Mouse (Mus musculus): ENCODE data around the gene Dab2ip.

Dab2ip gene

DNA sequence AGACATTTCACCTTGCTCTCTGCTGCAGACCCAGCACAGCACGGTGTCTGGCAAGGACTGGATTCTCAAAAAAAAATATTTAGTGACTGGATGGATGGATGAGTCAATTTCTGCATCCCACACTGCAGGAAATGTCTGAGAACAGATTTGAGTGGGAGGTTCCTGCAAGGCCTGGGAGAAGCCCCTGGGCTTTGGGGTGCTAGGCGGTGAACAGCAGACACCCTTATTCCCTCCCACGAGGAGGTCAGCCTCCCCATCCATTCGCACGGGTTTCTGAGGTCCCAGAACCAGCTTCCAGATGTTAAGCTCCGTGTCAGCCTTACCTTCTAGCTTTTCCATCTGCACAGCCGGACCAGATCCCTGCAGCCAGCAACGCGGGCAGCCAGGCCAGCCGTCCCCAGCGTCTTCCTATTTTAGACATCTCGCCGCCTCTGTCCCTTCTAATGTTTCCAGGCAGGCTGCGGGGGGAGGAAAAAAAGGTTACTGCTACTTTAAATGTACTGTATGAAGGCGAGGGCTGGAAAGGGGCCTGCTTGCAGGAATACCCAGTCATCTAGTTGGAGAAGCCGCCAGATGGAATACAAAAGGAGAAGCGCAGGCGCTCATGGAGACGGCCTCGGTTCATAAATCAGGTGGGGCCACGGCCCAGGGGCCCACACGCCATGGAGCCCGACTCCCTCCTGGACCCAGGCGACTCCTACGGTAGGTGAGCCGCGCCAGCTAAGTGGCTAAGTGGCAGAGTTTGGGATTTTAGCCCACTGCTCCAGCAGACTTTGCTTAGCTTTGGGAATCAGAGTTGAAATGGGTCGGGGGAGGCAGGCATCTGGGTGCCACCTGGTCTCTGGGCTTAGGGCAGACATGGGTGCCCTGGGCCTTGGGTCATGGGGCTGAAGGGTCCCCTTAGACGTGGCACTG lies at the start of gene Dab2ip:
Dab2ip (plus strand) TSS at position 356 of the 915 bp plus-strand sequence.
- DNase-seq (ENCODE audit: extremely low spot score, low read depth, low spot score) = no peak

- DNase-seq (ENCODE audit: extremely low spot score, low read depth, low spot score) = no peak
These were observed 49.3 kb upstream of the Dab2ip start for GRCm38 (mm10) chr2:35508597-35509342.

- DNase-seq (ENCODE audit: extremely low spot score, low read depth, low spot score) = no peak
These were observed 48.8 kb upstream of the Dab2ip start for GRCm38 (mm10) chr2:35509343-35509667.

- no peak for DNase-seq (ENCODE audit: extremely low spot score, low read depth, low spot score)
These were observed 48.2 kb upstream of the Dab2ip start for GRCm38 (mm10) chr2:35509888-35510287.

DNA sequence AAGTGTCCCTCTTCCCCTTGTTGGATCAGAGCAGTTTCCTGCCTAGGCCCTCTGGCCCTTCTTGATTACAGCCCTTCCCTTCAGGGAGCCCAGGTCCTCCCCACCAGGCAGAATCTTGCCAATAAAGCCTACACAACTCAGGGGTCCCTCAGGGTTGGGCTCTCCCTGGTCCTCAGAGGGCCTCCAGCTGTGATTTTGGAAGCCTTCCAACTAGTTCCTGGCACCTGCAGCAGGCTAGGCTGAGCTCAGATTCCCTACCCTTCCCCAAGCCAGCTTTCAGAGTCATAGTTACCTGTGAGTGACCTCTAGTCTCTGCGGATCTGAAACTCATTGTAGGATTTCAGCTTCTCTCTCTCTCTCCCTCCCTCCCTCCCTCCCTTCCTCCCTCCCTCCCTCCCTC lies 47.1 kb upstream of the Dab2ip start:
- no peak for DNase-seq (ENCODE audit: extremely low spot score, low read depth, low spot score)

DNA sequence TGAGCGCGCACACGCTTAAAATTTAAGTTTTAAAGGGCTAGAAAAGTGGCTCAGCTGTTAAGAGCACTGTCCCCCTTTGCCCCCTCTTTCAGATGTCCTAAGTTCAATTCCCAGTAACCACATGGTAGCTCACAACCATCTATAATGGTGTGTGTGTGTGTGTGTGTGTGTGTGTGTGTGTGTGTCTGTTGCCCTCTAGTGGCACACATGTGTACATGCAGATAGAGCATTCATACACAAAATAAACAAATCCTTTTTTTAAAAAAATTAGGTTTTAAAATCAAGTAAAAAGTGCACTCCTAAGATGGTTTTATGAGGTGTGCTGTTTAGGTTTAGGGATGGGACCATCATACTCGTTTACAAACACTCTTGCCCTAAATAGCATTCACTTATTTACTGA lies 45.8 kb upstream of the Dab2ip start:
- no peak for DNase-seq (ENCODE audit: extremely low spot score, low read depth, low spot score)

- DNase-seq (ENCODE audit: extremely low spot score, low read depth, low spot score) = no peak
These were observed 43.8 kb upstream of the Dab2ip start for GRCm38 (mm10) chr2:35514051-35514892.

- no peak for DNase-seq (ENCODE audit: extremely low spot score, low read depth, low spot score)
These were observed 31.3 kb upstream of the Dab2ip start for GRCm38 (mm10) chr2:35526612-35527242.

- no peak for DNase-seq (ENCODE audit: extremely low spot score, low read depth, low spot score)
These were observed 29.0 kb upstream of the Dab2ip start for GRCm38 (mm10) chr2:35529086-35529485.

DNA sequence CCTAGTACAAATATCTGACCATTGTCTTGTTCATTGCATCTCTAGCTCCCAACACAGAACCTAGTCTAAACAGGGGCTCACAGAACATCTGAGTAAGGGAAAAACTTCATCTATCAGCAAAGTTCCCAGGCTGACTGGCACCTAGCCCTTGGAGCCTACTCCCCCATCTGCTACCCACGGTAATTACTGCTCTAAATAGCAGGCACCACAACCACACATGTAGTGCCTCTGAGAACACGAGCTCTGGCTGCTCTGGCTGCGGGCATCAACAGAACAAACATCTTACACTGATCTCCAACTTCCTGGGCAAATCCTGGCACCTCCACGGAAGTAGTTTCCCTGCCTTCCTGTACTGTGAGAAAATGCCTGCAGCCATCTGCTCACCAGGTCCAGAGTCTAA lies 28.2 kb upstream of the Dab2ip start:
- DNase-seq (ENCODE audit: extremely low spot score, low read depth, low spot score) = no peak

DNA sequence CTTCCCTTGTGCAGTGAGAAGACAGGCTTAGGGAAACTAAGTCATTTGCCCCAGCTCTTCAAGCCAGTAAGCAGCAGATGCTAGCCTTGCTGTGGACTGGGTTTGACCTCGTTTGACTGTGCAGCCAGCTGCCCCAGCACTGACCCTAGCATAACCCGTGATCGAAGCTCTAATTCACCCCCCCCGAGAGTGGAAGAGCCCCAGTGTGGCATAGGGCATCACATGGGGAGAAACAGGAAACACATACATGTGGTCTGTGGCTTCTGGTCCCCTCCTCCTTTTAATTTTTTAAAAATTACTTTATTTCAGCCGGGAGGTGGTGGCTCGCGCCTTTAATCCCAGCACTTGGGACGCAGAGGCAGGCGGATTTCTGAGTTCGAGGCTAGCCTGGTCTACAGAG lies 27.3 kb upstream of the Dab2ip start:
- no peak for DNase-seq (ENCODE audit: extremely low spot score, low read depth, low spot score)

DNA sequence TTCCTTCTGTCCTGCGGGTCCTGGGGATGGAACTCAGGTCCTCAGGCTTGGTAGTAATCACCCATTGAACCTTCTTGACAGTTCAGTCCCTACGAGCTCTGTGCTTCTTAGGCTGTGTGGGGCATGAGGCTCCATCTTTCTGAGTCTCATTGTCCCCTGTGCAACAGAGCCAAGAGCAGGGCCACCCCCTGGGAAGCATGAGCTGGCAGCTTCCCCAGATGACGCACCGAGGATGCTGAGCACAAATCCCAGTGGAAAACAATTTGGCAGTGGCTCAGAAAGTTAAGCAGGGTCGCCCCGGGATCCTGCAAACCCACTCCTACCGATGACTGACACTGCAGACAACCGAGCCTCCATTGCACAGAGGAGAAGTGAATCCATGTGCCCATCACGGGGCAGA lies 24.4 kb upstream of the Dab2ip start:
- no peak for DNase-seq (ENCODE audit: extremely low spot score, low read depth, low spot score)

GRCm38 (mm10) chr2:35539276-35539972 lies 18.6 kb upstream of the Dab2ip start:
- peak; percentile 73 for DNase-seq (ENCODE audit: extremely low spot score, low read depth, low spot score)

- no peak for DNase-seq (ENCODE audit: extremely low spot score, low read depth, low spot score)
These were observed 17.3 kb upstream of the Dab2ip start for GRCm38 (mm10) chr2:35540798-35541197.

- DNase-seq (ENCODE audit: extremely low spot score, low read depth, low spot score) = no peak
These were observed 13.3 kb upstream of the Dab2ip start for GRCm38 (mm10) chr2:35544717-35545116.

DNA sequence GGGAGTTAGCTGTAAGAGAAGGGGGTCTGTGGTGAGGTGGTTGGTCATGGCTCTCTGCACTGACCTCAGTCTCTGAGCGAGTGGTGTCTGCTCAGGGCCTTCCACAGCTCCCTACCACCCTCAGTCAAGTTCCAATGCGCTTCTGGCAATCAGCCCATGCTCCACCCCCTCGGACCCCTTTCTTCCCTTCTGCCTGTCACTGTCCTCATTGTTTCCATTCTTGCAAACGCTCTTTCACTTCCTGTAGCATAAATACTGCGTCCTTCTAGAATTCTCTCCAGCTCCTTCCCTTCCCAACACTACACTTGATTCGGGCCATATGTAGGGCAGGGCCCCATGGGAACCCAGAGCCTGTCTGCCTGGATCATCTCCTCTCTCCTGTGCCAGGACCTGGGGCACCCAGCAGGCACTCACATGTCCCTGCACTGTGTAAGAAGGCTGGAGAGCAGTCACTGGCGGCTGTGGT lies 12.9 kb upstream of the Dab2ip start:
- no peak for DNase-seq (ENCODE audit: extremely low spot score, low read depth, low spot score)

DNA sequence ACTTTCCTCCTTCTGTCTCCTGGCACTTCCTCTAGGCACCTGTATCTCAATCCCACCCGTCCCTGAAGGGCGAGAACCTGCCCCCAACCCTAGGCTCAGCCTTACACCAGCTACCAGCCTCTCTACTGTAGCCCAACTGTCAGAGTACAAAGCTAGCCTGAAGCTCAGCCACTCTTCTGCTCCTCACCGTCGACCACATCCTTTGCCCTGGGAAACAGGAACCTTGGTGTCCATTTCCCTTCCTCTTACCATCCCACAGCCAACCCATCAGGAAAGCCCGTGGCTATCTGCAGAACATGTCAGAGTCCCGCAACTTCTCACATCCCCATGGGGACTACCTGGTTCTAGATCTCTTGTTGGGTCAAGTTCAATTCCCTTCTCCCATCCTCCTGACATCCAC lies 11.6 kb upstream of the Dab2ip start:
- DNase-seq (ENCODE audit: extremely low spot score, low read depth, low spot score) = no peak

DNA sequence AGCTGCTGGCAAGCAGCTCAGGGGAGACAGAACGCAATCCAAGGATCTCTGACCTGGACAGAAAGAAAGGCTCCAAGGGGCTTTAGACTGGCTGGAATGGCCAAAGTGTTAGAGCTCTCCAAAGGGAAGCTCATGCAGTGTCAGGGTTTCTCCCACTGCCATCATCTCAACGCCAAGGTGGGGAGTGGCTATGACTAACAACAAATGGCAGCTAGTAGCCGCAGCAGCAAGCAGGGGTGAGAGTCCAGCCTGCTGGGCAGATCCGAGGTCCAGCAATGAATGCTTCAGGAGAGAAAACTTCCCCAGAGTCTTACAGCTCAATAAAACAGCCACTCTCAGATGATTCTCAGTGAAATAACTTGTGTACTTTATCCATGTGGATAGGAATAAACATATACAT lies 8.9 kb upstream of the Dab2ip start:
- no peak for DNase-seq (ENCODE audit: extremely low spot score, low read depth, low spot score)

DNA sequence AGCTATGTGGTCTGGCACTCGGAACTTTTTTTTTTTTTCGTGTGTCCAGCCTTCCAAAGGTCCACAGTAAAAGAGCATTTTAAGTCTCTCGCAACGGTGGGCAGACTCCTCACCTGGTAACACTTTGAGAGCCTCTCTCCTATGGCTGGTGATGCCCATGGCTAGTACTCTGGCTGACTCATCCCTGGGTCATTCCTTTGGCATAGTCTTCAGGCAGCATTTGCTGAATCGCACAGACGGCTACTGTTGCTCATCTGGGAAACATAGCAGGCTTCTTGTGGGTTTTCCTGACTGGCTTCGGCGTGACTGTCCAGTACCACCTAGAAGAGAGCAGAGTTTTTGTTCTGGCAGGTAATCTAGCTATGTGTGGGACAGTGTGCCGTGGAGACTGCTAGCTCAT lies 8.0 kb upstream of the Dab2ip start:
- no peak for DNase-seq (ENCODE audit: extremely low spot score, low read depth, low spot score)

DNA sequence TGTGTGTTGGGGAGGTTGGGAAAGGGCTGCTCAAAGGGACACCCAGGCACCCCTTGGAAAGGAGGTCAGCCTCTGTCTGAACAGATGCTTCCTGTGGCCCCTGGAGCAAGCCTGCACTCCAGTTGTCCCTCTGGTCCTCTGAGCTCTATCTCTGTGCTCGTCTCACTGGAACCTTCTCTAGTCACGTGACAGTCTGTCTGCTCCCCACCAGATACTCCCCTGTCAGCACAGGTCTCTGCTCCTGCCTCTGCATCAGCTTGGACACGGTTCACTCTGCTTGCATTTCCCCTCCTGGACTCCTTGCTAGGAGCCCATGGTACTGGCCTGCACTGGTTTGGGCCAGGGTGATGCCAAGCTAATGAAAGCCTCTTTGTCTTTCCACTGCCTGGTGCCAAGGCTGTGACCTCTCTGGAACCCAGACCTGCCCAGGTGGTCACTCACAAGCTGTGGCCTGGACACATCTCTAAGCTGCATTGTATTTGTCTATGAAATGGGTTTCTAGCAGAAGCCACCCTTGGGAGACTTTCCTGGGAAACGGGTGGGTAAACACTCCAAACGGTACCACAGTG lies 1.1 kb upstream of the Dab2ip start:
- DNase-seq (ENCODE audit: extremely low spot score, low read depth, low spot score) = no peak
